Mouse (Mus musculus) brain, embryonic 14.5 days (tissue): ENCODE measurements around the gene Cyp4v3. TPM values are rescaled to one million over a fixed set of nuclear protein-coding genes. Genes with fewer than 3 reads are reported as not detected.
A peak's percentile ranks its signal among the peaks of the same experiment; 100 is the strongest.

Experiments
- DNase-seq: peaks from one replicate; pipeline ENCODE4 v3.0.0-alpha.2; 2011; ENCODE audit warnings: low read depth
- CTCF ChIP-seq: fragments of 200-500 bp; IDR thresholded peaks from 2 replicates; pipeline ENCODE4 v1.5.1; 2012; ENCODE audit warnings: inconsistent platforms, mild to moderate bottlenecking, moderate library complexity, borderline replicate concordance; ENCODE audit not compliant: insufficient read depth, insufficient read length; ENCODE audit errors: extremely low read depth
- POLR2A ChIP-seq: fragments of 200-500 bp; IDR thresholded peaks from 2 replicates; pipeline ENCODE4 v1.6.1; 2012; ENCODE audit warnings: mild to moderate bottlenecking, inconsistent platforms, borderline replicate concordance; ENCODE audit not compliant: poor library complexity, insufficient read depth, insufficient read length, severe bottlenecking; ENCODE audit errors: extremely low read depth
- polyA plus RNA-seq: library from polyadenylated mRNA; depleted of rRNA; stranded (reverse); fragments of >200 nt; gene quantifications from 2 replicates; pipeline ENCODE4 v1.2.3, GENCODE M21; 2012; rRNA removed

Cyp4v3 gene
- 0.82 and 1.3 TPM in 2 replicates for polyA plus RNA-seq

- TF ChIP-seq POLR2A (no peak), CTCF (no peak)
- DNase-seq = peak; percentile 77
Measured at GRCm38 (mm10) chr8:45332685-45333409, at the start of gene Cyp4v3. Gene Cyp4v3, minus strand, starts transcription at chr8:45333216.

- no peak for TF ChIP-seq POLR2A
- no peak for TF ChIP-seq CTCF
- peak; percentile 79 for DNase-seq
Measured at GRCm38 (mm10) chr8:45381963-45382347, 48.9 kb upstream of the Cyp4v3 start, which contains the start of gene Fam149a. Gene Fam149a, minus strand, starts transcription at chr8:45382291.

- DNase-seq = peak; percentile 35
- TF ChIP-seq POLR2A = no peak
- TF ChIP-seq CTCF = no peak
Measured at GRCm38 (mm10) chr8:45381075-45381962, 48.3 kb upstream of the Cyp4v3 start.

GRCm38 (mm10) chr8:45380598-45380997 lies 47.6 kb upstream of the Cyp4v3 start:
- DNase-seq = no peak
- TF ChIP-seq POLR2A (no peak), CTCF (no peak)

- no peak for TF ChIP-seq CTCF
- TF ChIP-seq POLR2A = no peak
- DNase-seq = no peak
Measured at GRCm38 (mm10) chr8:45374071-45374470, 41.1 kb upstream of the Cyp4v3 start.

- TF ChIP-seq POLR2A = no peak
- no peak for TF ChIP-seq CTCF
- DNase-seq = no peak
Measured at GRCm38 (mm10) chr8:45367154-45367553, 34.1 kb upstream of the Cyp4v3 start.

- no peak for DNase-seq
- no peak for TF ChIP-seq CTCF
- no peak for TF ChIP-seq POLR2A
Measured at GRCm38 (mm10) chr8:45363220-45363619, 30.2 kb upstream of the Cyp4v3 start.

GRCm38 (mm10) chr8:45362323-45362722 lies 29.3 kb upstream of the Cyp4v3 start:
- TF ChIP-seq POLR2A (no peak), CTCF (no peak)
- DNase-seq = peak; percentile 52

GRCm38 (mm10) chr8:45359091-45359605 lies 26.1 kb upstream of the Cyp4v3 start:
- no peak for TF ChIP-seq POLR2A
- no peak for TF ChIP-seq CTCF
- peak; percentile 46 for DNase-seq

GRCm38 (mm10) chr8:45358132-45358918 lies 25.3 kb upstream of the Cyp4v3 start:
- TF ChIP-seq CTCF (no peak), POLR2A (0 out of 2 replicates have a peak, but pooled peaks have one; percentile 7)
- peak; percentile 80 for DNase-seq
